Mouse (Mus musculus): ENCODE data around the gene Prss22.

GRCm38 (mm10) chr17:24012921-24013320, 15.0 kb upstream of the Prss22 start:
- TF ChIP-seq CTCF (IDR thresholded peaks at IDR 0.05; ENCODE audit: low read depth), result no peak
- no peak for TF ChIP-seq EP300 (optimal IDR thresholded peaks at IDR 0.05)

All from stomach, postnatal 0 days (tissue).